ENCODE assay signal across 9 mouse cellular contexts in genomic region chr19:10277331-10277730, GRCm38 (mm10). TPM values are rescaled to one million over a fixed set of nuclear protein-coding genes. Genes with fewer than 3 reads are reported as not detected.
DNase-seq lines count a peak whose midpoint lies in the region; ATAC-seq and TF ChIP-seq lines count a peak whose summit lies in the region.
"Had no signal": no experiment of that assay in that cellular context is flagged by ENCODE, and none has a peak within 500 bp of the region (broad histone marks: within the 10 kb centered on the region; RNA-seq: fewer than 3 reads in every experiment).

No protein-coding gene starts in this region.

- intact Hi-C loops in left cerebral cortex, postnatal 25 days (cut with DNase I) = no loop called here

- peak overlapping the region; percentile 73 for H3K4me3 ChIP-seq in E14TG2a.4 (replicated peaks; ENCODE audit: low read length)
- H3K4me3 ChIP-seq in embryonic facial prominence, embryonic 13.5 days = no peak overlapping the region
- H3K4me3 ChIP-seq in midbrain, embryonic 11.5 days (ENCODE audit: low read depth, low read length) = no peak overlapping the region

- no peak overlapping the region for H3K27ac ChIP-seq in embryonic facial prominence, embryonic 13.5 days
- H3K27ac ChIP-seq in midbrain, embryonic 11.5 days (ENCODE audit: low read depth, low read length) = no peak overlapping the region

- no peaks in the 10 kb centered on the region for H3K9me3 ChIP-seq in E14TG2a.4 (ENCODE audit: low read length)
- H3K9me3 ChIP-seq in embryonic facial prominence, embryonic 13.5 days = no peaks in the 10 kb centered on the region
- H3K9me3 ChIP-seq in midbrain, embryonic 11.5 days (ENCODE audit: control insufficient read depth, low read length) = no peaks in the 10 kb centered on the region
- H3K9me3 ChIP-seq: megakaryocyte, embryonic 14.5 days had no signal

- H3K4me2 ChIP-seq in embryonic facial prominence, embryonic 13.5 days = peak overlapping the region; percentile 20
- peak overlapping the region; percentile 14 for H3K4me2 ChIP-seq in midbrain, embryonic 11.5 days

- peaks cover 32% of the 10 kb centered on the region for H3K27me3 ChIP-seq in E14TG2a.4 (ENCODE audit: insufficient read depth, low read length)
- H3K27me3 ChIP-seq in embryonic facial prominence, embryonic 13.5 days = 0 out of 2 replicates have a peak, but pooled peaks cover 2% of the 10 kb centered on the region
- peaks cover 2% of the 10 kb centered on the region; the same call in 1 of the 2 replicates for H3K27me3 ChIP-seq in midbrain, embryonic 11.5 days (ENCODE audit: control insufficient read depth, insufficient read depth, low read length)

- WGBS in embryonic facial prominence, embryonic 13.5 days = 6% methylated on average over 17 of the region's 17 CpGs
- 2% methylated on average over 17 of the region's 17 CpGs for WGBS in midbrain, embryonic 11.5 days

- H3K4me1 ChIP-seq in E14TG2a.4 (replicated peaks; ENCODE audit: low read depth, low read length) = peaks cover 81% of the 10 kb centered on the region
- peaks cover 46% of the 10 kb centered on the region for H3K4me1 ChIP-seq in embryonic facial prominence, embryonic 13.5 days
- H3K4me1 ChIP-seq in midbrain, embryonic 11.5 days (ENCODE audit: control insufficient read depth, insufficient read depth, low read length) = peaks cover 17% of the 10 kb centered on the region

- DNase-seq in A20 (ENCODE audit: low read depth, low spot score) = peak; percentile 84
- peak; percentile 49 for DNase-seq in kidney, adult 9 months
- DNase-seq in midbrain, embryonic 11.5 days (ENCODE audit: low spot score, missing footprints) = peak; percentile 88
- DNase-seq in thymus, postnatal 14 days = no peak
- no peak for DNase-seq in left cerebral cortex, postnatal 25 days (ENCODE audit: low spot score in 2 of 2)
- no peak for DNase-seq in adrenal gland, adult 8-10 months

- H3K36me3 ChIP-seq in E14TG2a.4 (ENCODE audit: insufficient read depth, low read length) = no peaks in the 10 kb centered on the region
- no peaks in the 10 kb centered on the region for H3K36me3 ChIP-seq in embryonic facial prominence, embryonic 13.5 days
- H3K36me3 ChIP-seq in midbrain, embryonic 11.5 days (ENCODE audit: control insufficient read depth, insufficient read depth, low read length) = no peaks in the 10 kb centered on the region

- TF ChIP-seq CTCF in E14TG2a.4 (conservative IDR thresholded peaks at IDR 0.05; ENCODE audit: low read length) = no peak

- no peak for ATAC-seq in embryonic facial prominence, embryonic 13.5 days (ENCODE audit: insufficient number of reproducible peaks, insufficient read depth, low FRiP score, low TSS enrichment, low read depth)
- ATAC-seq in midbrain, embryonic 11.5 days (ENCODE audit: low FRiP score) = peak; percentile 47

- no peak overlapping the region for H3K9ac ChIP-seq in embryonic facial prominence, embryonic 13.5 days
- no peak overlapping the region for H3K9ac ChIP-seq in midbrain, embryonic 11.5 days (ENCODE audit: low read length)

RNA-seq across cellular contexts. Expression of gene Dagla, which starts 27.3 kb away (rescaled TPM):
- polyA plus RNA-seq in embryonic facial prominence, embryonic 13.5 days (2015; fragmentation: Nextera tagmentation; extraction: Ambion mirVana) = 2.2 and 2.4 TPM in 2 replicates
- polyA plus RNA-seq in midbrain, embryonic 11.5 days (2014; fragmentation: Nextera tagmentation; extraction: Ambion mirVana) = 1.2 and 1.3 TPM in 2 replicates
- total RNA-seq in left cerebral cortex, postnatal 25 days (2021) = 10 to 100 TPM; 90.4 to 91.2 TPM
- total RNA-seq in adrenal gland, adult 8-10 months (2022) = 1 to 10 TPM; 3.3 to 4.4 (median 3.8) TPM

RNA-seq across cellular contexts. Expression of gene Myrf, which starts 36.8 kb away (rescaled TPM):
- polyA plus RNA-seq in embryonic facial prominence, embryonic 13.5 days (2015; fragmentation: Nextera tagmentation; extraction: Ambion mirVana) = 0.91 and 1.4 TPM in 2 replicates
- polyA plus RNA-seq in midbrain, embryonic 11.5 days (2014; fragmentation: Nextera tagmentation; extraction: Ambion mirVana) = 1.4 and 1.7 TPM in 2 replicates
- 10 to 100 TPM; 12.2 to 16.1 TPM for total RNA-seq in left cerebral cortex, postnatal 25 days (2021)
- total RNA-seq in adrenal gland, adult 8-10 months (2022) = 1 to 10 TPM in 3 of 4 experiments, under 1 TPM in 1; 0.94 to 2.0 (median 1.4) TPM

Comparison
In these comparisons a context has a peak if more than half of its experiments do, and no peak if none do; other contexts are left out.
1. DNase-seq: peak in A20 (single experiment), kidney, adult 9 months (single experiment) and midbrain, embryonic 11.5 days (single experiment); none in thymus, postnatal 14 days (single experiment), left cerebral cortex, postnatal 25 days (0 of 2) and adrenal gland, adult 8-10 months (single experiment).
2. RNA of gene Dagla, which starts 27.3 kb away (total RNA-seq): 90.4 to 91.2 TPM in left cerebral cortex, postnatal 25 days; 3.3 to 4.4 TPM in adrenal gland, adult 8-10 months; every median in the first group is over 10 times any median in the second.
3. RNA of gene Myrf, which starts 36.8 kb away (total RNA-seq): 12.2 to 16.1 TPM in left cerebral cortex, postnatal 25 days; 0.94 to 2.0 TPM in adrenal gland, adult 8-10 months; every median in the first group is over 4 times any median in the second.